Comparison of ENCODE assay signal across 8 mouse cellular contexts in the genomic region with DNA sequence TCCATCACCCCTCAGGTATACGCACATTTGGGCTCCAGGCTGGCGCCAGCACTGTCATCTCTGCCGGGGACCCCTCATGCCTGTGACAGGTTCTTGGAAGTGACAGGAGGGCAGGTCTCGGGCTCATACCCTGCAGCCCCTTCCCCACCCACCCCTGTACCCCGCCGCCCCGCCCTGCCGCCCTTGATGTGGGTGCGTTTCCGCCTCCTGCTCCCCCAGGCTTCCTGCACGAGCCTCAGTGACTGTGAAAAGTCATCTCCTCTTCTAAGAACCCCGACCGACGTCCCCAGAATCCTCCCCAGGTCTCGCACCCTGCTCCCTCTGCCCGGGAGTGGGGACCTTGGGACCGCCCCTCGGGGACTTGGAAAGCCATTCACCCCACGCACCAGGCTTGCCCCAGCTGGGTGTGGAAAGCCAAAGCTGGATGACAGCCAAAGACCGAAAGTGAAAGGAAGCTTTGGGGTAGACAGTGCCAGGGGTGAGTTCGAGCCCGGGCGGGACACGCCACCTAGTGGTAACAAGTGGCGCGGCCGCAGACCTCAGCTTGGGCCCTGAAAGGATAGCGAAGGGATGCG. TPM values are rescaled to one million over a fixed set of nuclear protein-coding genes. Genes with fewer than 3 reads are reported as not detected.
DNase-seq lines count a peak whose midpoint lies in the region; ATAC-seq and TF ChIP-seq lines count a peak whose summit lies in the region.

A gene (minus strand): TSS at position 239 of the 575 bp plus-strand sequence.
A gene (minus strand): TSS at position 440 of the 575 bp plus-strand sequence.

- H3K27ac ChIP-seq in ES-Bruce4 (ENCODE audit: insufficient read depth, low read length) = no peak within 1 kb of the TSS
- no peak within 1 kb of the TSS for H3K27ac ChIP-seq in forebrain, embryonic 14.5 days (ENCODE audit: low read depth, low read length)
- no peak within 1 kb of the TSS for H3K27ac ChIP-seq in neural tube, embryonic 14.5 days (ENCODE audit: low read depth, low read length)
- H3K27ac ChIP-seq in testis, adult 2 months (ENCODE audit: control insufficient read depth, insufficient read depth, low read depth, low read length) = no peak within 1 kb of the TSS

- peak within 1 kb of the TSS; percentile 61 for H3K4me2 ChIP-seq in forebrain, embryonic 14.5 days (ENCODE audit: low read length)
- peak within 1 kb of the TSS; percentile 62 for H3K4me2 ChIP-seq in neural tube, embryonic 14.5 days (ENCODE audit: low read depth, low read length)

- WGBS in forebrain, embryonic 14.5 days = 4% methylated on average over 29 of the region's 29 CpGs
- WGBS in neural tube, embryonic 14.5 days = 5% methylated on average over 29 of the region's 29 CpGs

- H3K4me3 ChIP-seq in ES-Bruce4 (ENCODE audit: low read depth, low read length) = peak within 1 kb of the TSS; percentile 22
- H3K4me3 ChIP-seq in forebrain, embryonic 14.5 days (ENCODE audit: low read depth, low read length) = peak within 1 kb of the TSS; percentile 36
- peak within 1 kb of the TSS; percentile 35 for H3K4me3 ChIP-seq in neural tube, embryonic 14.5 days (ENCODE audit: low read depth, low read length)
- peak within 1 kb of the TSS; percentile 74 for H3K4me3 ChIP-seq in testis, adult 2 months (ENCODE audit: control insufficient read depth, low read depth, low read length)

- no peak for TF ChIP-seq POLR2A in ES-Bruce4 (IDR thresholded peaks at IDR 0.05; ENCODE audit: insufficient read depth, low read length)
- TF ChIP-seq POLR2A in testis, adult 2 months (IDR thresholded peaks at IDR 0.05; ENCODE audit: control insufficient read depth, low read depth, low read length) = no peak

- 0 out of 2 replicates have a peak within 1 kb of the TSS, but pooled peaks have one; percentile 15 for H3K9ac ChIP-seq in ES-Bruce4 (ENCODE audit: low read depth, poor library complexity, severe bottlenecking)
- H3K9ac ChIP-seq in forebrain, embryonic 14.5 days (ENCODE audit: low read length) = peak within 1 kb of the TSS; percentile 62
- peak within 1 kb of the TSS; percentile 57 for H3K9ac ChIP-seq in neural tube, embryonic 14.5 days (replicated peaks; ENCODE audit: low read depth, low read length)

- H3K27me3 ChIP-seq in ES-Bruce4 (ENCODE audit: control insufficient read depth, insufficient read depth, low read length, poor library complexity, severe bottlenecking) = no peaks in the 10 kb centered on the region
- no peaks in the 10 kb centered on the region for H3K27me3 ChIP-seq in forebrain, embryonic 14.5 days (replicated peaks; ENCODE audit: control insufficient read depth, insufficient read depth, low read length)
- H3K27me3 ChIP-seq in neural tube, embryonic 14.5 days (ENCODE audit: control insufficient read depth, insufficient read depth, low read length) = peaks cover 2% of the 10 kb centered on the region; the same call in 1 of the 2 replicates
- no peaks in the 10 kb centered on the region for H3K27me3 ChIP-seq in testis, adult 2 months (ENCODE audit: control insufficient read depth, insufficient read depth, low read length)

- H3K9me3 ChIP-seq in ES-Bruce4 (replicated peaks; ENCODE audit: control insufficient read depth, insufficient read depth, low read length, poor library complexity, severe bottlenecking) = no peaks in the 10 kb centered on the region
- H3K9me3 ChIP-seq in forebrain, embryonic 14.5 days (replicated peaks; ENCODE audit: control insufficient read depth, low read length) = peaks cover 3% of the 10 kb centered on the region; the same call in 1 of the 2 replicates
- no peaks in the 10 kb centered on the region for H3K9me3 ChIP-seq in neural tube, embryonic 14.5 days (ENCODE audit: control insufficient read depth, low read length)

- peak; percentile 90 for DNase-seq in cerebellum, adult 11 months
- DNase-seq in forebrain, embryonic 14.5 days (ENCODE audit: low spot score) = peak; percentile 89
- DNase-seq in heart, postnatal 14 days = peak; percentile 93 to 97
- peak; percentile 91 for DNase-seq in layer of hippocampus, adult 11-12 months (ENCODE audit: low spot score)
- DNase-seq in lung, adult 18-20 months = peak; percentile 93 to 96

- H3K36me3 ChIP-seq in ES-Bruce4 (ENCODE audit: control insufficient read depth, insufficient read depth, low read length, poor library complexity, severe bottlenecking) = no peaks in the 10 kb centered on the region
- H3K36me3 ChIP-seq in forebrain, embryonic 14.5 days (ENCODE audit: control insufficient read depth, insufficient read depth, low read length) = no peaks in the 10 kb centered on the region
- H3K36me3 ChIP-seq in neural tube, embryonic 14.5 days (ENCODE audit: control insufficient read depth, insufficient read depth, low read length) = no peaks in the 10 kb centered on the region
- H3K36me3 ChIP-seq in testis, adult 2 months (ENCODE audit: control insufficient read depth, insufficient read depth, low read length) = no peaks in the 10 kb centered on the region

- ATAC-seq in forebrain, embryonic 14.5 days = peak; percentile 90
- peak; percentile 83 for ATAC-seq in neural tube, embryonic 14.5 days (ENCODE audit: low read depth)

- TF ChIP-seq CTCF in ES-Bruce4 (IDR thresholded peaks at IDR 0.05; ENCODE audit: low read depth, low read length) = peak; percentile 90
- peak; percentile 93 for TF ChIP-seq CTCF in testis, adult 2 months (IDR thresholded peaks at IDR 0.05; ENCODE audit: control insufficient read depth, insufficient read depth, insufficient replicate concordance, low read depth, low read length)

- intact Hi-C loops in heart, postnatal 14 days (cut with DNase I) = loop anchor here (1.0 kb wide), 1 partner anchor 56 kb away; no protein-coding TSS in a partner anchor

- no peaks in the 10 kb centered on the region for H3K4me1 ChIP-seq in ES-Bruce4 (ENCODE audit: control insufficient read depth, insufficient read depth, low read length)
- H3K4me1 ChIP-seq in forebrain, embryonic 14.5 days (ENCODE audit: control insufficient read depth, insufficient read depth, low read length) = 0 out of 2 replicates have a peak, but pooled peaks cover 3% of the 10 kb centered on the region
- no peaks in the 10 kb centered on the region for H3K4me1 ChIP-seq in neural tube, embryonic 14.5 days (ENCODE audit: control insufficient read depth, insufficient read depth, low read length)
- H3K4me1 ChIP-seq in testis, adult 2 months (ENCODE audit: control insufficient read depth, insufficient read depth, low read length) = peaks cover 11% of the 10 kb centered on the region

- TF ChIP-seq EP300 in ES-Bruce4 (IDR thresholded peaks at IDR 0.05; ENCODE audit: insufficient read depth, low read depth, low read length) = 0 out of 2 replicates have a peak, but pooled peaks have one; percentile 29

RNA-seq across cellular contexts. Expression of the first gene that starts in this region (rescaled TPM):
- not detected in 2 replicates for polyA plus RNA-seq in ES-Bruce4 (2011; ENCODE audit: insufficient read depth, insufficient read length, low read depth, missing spikeins)
- 0.22 and 0.88 TPM in 2 replicates for polyA plus RNA-seq in forebrain, embryonic 14.5 days (2014; fragmentation: Nextera tagmentation; extraction: Ambion mirVana)
- total RNA-seq in heart, postnatal 14 days (2021) = under 1 TPM in 1 of 2 experiments, not detected in 1; 0.45 TPM
- 0.33 TPM in 1 of 2 replicates, not detected in the other for polyA plus RNA-seq in neural tube, embryonic 14.5 days (2014; fragmentation: Nextera tagmentation; extraction: Ambion mirVana)
- polyA plus RNA-seq in testis, adult 2 months (2012; rRNA removed) = 0.06 and 0.41 TPM in 2 replicates

RNA-seq across cellular contexts. Expression of the second gene that starts in this region (rescaled TPM):
- 3.0 and 3.7 TPM in 2 replicates for polyA plus RNA-seq in ES-Bruce4 (2011; ENCODE audit: insufficient read depth, insufficient read length, low read depth, missing spikeins)
- 0.61 and 1.3 TPM in 2 replicates for polyA plus RNA-seq in forebrain, embryonic 14.5 days (2014; fragmentation: Nextera tagmentation; extraction: Ambion mirVana)
- 1 to 10 TPM; 4.3 to 5.8 TPM for total RNA-seq in heart, postnatal 14 days (2021)
- 1.3 and 1.6 TPM in 2 replicates for polyA plus RNA-seq in neural tube, embryonic 14.5 days (2014; fragmentation: Nextera tagmentation; extraction: Ambion mirVana)
- 3.8 and 3.9 TPM in 2 replicates for polyA plus RNA-seq in testis, adult 2 months (2012; rRNA removed)

Comparison
In these comparisons a context has a peak if more than half of its experiments do, and no peak if none do; other contexts are left out.
1. H3K4me3 ChIP-seq: peak in every context shown above with its lines; median percentile 74 in testis, adult 2 months; 36 in forebrain, embryonic 14.5 days; 35 in neural tube, embryonic 14.5 days; 22 in ES-Bruce4.